Comparison of ENCODE assay signal across 9 mouse cellular contexts in the genomic region with DNA sequence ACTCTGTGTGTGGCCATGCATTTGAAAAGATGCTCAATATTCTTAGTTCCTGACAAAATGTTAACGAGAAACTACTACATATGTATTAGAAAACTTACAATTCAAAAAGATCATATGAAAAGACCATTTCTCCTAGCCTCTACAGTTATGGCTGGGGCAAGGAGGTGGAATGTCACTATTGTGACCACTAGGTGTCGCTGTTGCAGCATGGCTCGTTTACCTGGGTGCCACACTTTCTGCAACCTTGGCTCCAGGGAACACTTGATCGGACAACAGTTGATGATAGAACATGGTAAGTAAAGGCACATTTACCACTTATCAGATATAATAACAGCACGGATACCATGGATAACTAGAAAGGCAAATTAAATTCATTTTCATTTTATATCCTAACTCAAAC. TPM values are rescaled to one million over a fixed set of nuclear protein-coding genes. Genes with fewer than 3 reads are reported as not detected.
DNase-seq lines count a peak whose midpoint lies in the region; ATAC-seq and TF ChIP-seq lines count a peak whose summit lies in the region.
"Had no signal": no experiment of that assay in that cellular context is flagged by ENCODE, and none has a peak within 500 bp of the region (broad histone marks: within the 10 kb centered on the region; RNA-seq: fewer than 3 reads in every experiment).

No protein-coding gene starts in this region.

- H3K4me3 ChIP-seq in forebrain, embryonic 15.5 days: no peak overlapping the region
- no peak overlapping the region for H3K4me3 ChIP-seq in layer of hippocampus, adult 2 months
- no peak overlapping the region for H3K4me3 ChIP-seq in lung, postnatal 0 days (ENCODE audit: low read depth, low read length)
- H3K4me3 ChIP-seq: liver, embryonic 15.5 days had no signal

- no peaks in the 10 kb centered on the region for H3K36me3 ChIP-seq in forebrain, embryonic 15.5 days
- no peaks in the 10 kb centered on the region for H3K36me3 ChIP-seq in lung, postnatal 0 days (ENCODE audit: insufficient read depth, low read length)
- H3K36me3 ChIP-seq: liver, embryonic 15.5 days had no signal

- no peak for TF ChIP-seq EP300 in lung, postnatal 0 days (IDR thresholded peaks at IDR 0.05)

- no peak overlapping the region for H3K9ac ChIP-seq in forebrain, embryonic 15.5 days (replicated peaks)
- H3K9ac ChIP-seq in lung, postnatal 0 days (replicated peaks; ENCODE audit: low read depth): no peak overlapping the region
- H3K9ac ChIP-seq: liver, embryonic 15.5 days had no signal

- DNase-seq in MN1 (ENCODE audit: low spot score): peak; percentile 80
- peak; percentile 55 for DNase-seq in c-Kit-positive CD71-positive TER-119-negative erythroid progenitor cells, embryonic 14.5 days (ENCODE audit: low read depth)
- peak; percentile 67 to 80 for DNase-seq in layer of hippocampus, adult 2 months (ENCODE audit: low spot score in 2 of 2)
- peak; percentile 88 for DNase-seq in lung, postnatal 0 days (ENCODE audit: low spot score)
- peak; percentile 53 for DNase-seq in retina, adult 2 months (ENCODE audit: low read depth, low spot score)
- peak; percentile 78 for DNase-seq in thymus, postnatal 25 days

- WGBS in forebrain, embryonic 15.5 days: 5% methylated on average over 5 of the region's 5 CpGs
- WGBS in lung, postnatal 0 days: 4% methylated on average over 5 of the region's 5 CpGs

- no peak overlapping the region for H3K4me2 ChIP-seq in forebrain, embryonic 15.5 days (replicated peaks)
- no peak overlapping the region for H3K4me2 ChIP-seq in lung, postnatal 0 days (replicated peaks; ENCODE audit: low read depth, low read length)
- H3K4me2 ChIP-seq: liver, embryonic 15.5 days had no signal

- no peak overlapping the region for H3K27ac ChIP-seq in forebrain, embryonic 15.5 days (replicated peaks)
- no peak overlapping the region for H3K27ac ChIP-seq in layer of hippocampus, adult 2 months
- no peak overlapping the region for H3K27ac ChIP-seq in lung, postnatal 0 days (ENCODE audit: low read length)
- H3K27ac ChIP-seq: liver, embryonic 15.5 days had no signal

- H3K27me3 ChIP-seq in forebrain, embryonic 15.5 days: no peaks in the 10 kb centered on the region
- H3K27me3 ChIP-seq in lung, postnatal 0 days (replicated peaks; ENCODE audit: insufficient read depth, low read length): no peaks in the 10 kb centered on the region
- H3K27me3 ChIP-seq: liver, embryonic 15.5 days had no signal

- peak; percentile 100 for TF ChIP-seq CTCF in layer of hippocampus, adult 2 months (conservative IDR thresholded peaks at IDR 0.05)
- peak; percentile 100 for TF ChIP-seq CTCF in lung, postnatal 0 days (IDR thresholded peaks at IDR 0.05)

- H3K4me1 ChIP-seq in forebrain, embryonic 15.5 days: no peaks in the 10 kb centered on the region
- no peaks in the 10 kb centered on the region for H3K4me1 ChIP-seq in lung, postnatal 0 days (ENCODE audit: insufficient read depth, low read depth, low read length)
- H3K4me1 ChIP-seq: liver, embryonic 15.5 days had no signal

- peak; percentile 89 for ATAC-seq in forebrain, embryonic 15.5 days (replicated peaks)
- peak; percentile 71 to 81 for ATAC-seq in hematopoietic stem cell, adult 5-6 weeks (replicated peaks in 1 of 2; ENCODE audit: insufficient read depth in 1 of 2, low FRiP score in 2 of 2, low TSS enrichment in 1 of 2, low read depth in 1 of 2, poor library complexity in 2 of 2, severe bottlenecking in 2 of 2)
- peak; percentile 55 for ATAC-seq in lung, postnatal 0 days

- no peaks in the 10 kb centered on the region for H3K9me3 ChIP-seq in forebrain, embryonic 15.5 days
- no peaks in the 10 kb centered on the region for H3K9me3 ChIP-seq in lung, postnatal 0 days (ENCODE audit: low read length)
- H3K9me3 ChIP-seq: liver, embryonic 15.5 days had no signal

RNA-seq across cellular contexts. Expression of a gene that starts 51.3 kb away (rescaled TPM):
- 0.04 and 0.10 TPM in 2 replicates for polyA plus RNA-seq in forebrain, embryonic 15.5 days (2015; fragmentation: Nextera tagmentation; extraction: Ambion mirVana)
- total RNA-seq in hematopoietic stem cell, adult 5-6 weeks (2017): 1.4 and 2.8 TPM in 2 replicates
- total RNA-seq in layer of hippocampus, adult 2 months (2021): under 1 TPM in 1 of 2 experiments, not detected in 1; 0.10 TPM
- 0.39 and 0.40 TPM in 2 replicates for polyA plus RNA-seq in lung, postnatal 0 days (2015; fragmentation: Nextera tagmentation; extraction: Ambion mirVana)
